ENCODE assay signal across 28 mouse cellular contexts in the genomic region with DNA sequence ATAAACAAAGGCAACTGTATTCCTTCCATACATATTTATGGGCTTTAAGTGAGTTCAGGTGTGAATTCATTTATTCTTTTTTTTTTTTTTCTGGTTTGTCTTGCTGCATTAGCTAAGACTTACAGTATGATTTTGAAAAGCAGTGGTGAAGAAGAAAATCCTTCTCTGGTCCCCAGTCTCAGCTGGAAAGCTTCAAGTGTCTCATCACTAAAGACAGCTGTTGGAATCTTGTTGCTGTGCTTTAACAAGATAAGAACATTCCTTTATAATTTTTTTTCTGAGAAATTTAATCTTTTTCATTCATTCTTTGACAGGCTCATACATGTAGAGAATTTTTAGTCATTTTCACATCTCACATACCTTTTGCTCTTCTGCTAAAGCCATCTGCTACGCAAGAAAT.
"Had no signal": no experiment of that assay in that cellular context is flagged by ENCODE, and none has a peak within 500 bp of the region (broad histone marks: within the 10 kb centered on the region; RNA-seq: fewer than 3 reads in every experiment).

No protein-coding gene starts in this region.

- H3K4me1 ChIP-seq: limb, embryonic 10.5 days; limb, embryonic 12.5 days; limb, embryonic 13.5 days; limb, embryonic 15.5 days; liver, embryonic 12.5 days; liver, embryonic 13.5 days; liver, embryonic 15.5 days; lung, embryonic 15.5 days; megakaryocyte, embryonic 14.5 days; midbrain, embryonic 10.5 days; midbrain, embryonic 12.5 days; midbrain, embryonic 13.5 days; midbrain, embryonic 15.5 days; neural tube, embryonic 12.5 days; neural tube, embryonic 13.5 days had no signal

- H3K9ac ChIP-seq: limb, embryonic 12.5 days; limb, embryonic 13.5 days; limb, embryonic 15.5 days; liver, embryonic 12.5 days; liver, embryonic 13.5 days; liver, embryonic 14.5 days; liver, embryonic 15.5 days; liver, postnatal 0 days; lung, embryonic 15.5 days; midbrain, embryonic 12.5 days; midbrain, embryonic 13.5 days; midbrain, embryonic 15.5 days; neural tube, embryonic 12.5 days; neural tube, embryonic 13.5 days had no signal

- H3K4me2 ChIP-seq: limb, embryonic 12.5 days; limb, embryonic 13.5 days; limb, embryonic 15.5 days; liver, embryonic 11.5 days; liver, embryonic 12.5 days; liver, embryonic 13.5 days; liver, embryonic 15.5 days; lung, embryonic 15.5 days; midbrain, embryonic 11.5 days; midbrain, embryonic 12.5 days; midbrain, embryonic 13.5 days; midbrain, embryonic 15.5 days; neural tube, embryonic 12.5 days; neural tube, embryonic 13.5 days had no signal

- H3K27me3 ChIP-seq: limb, embryonic 12.5 days; limb, embryonic 13.5 days; limb, embryonic 15.5 days; liver, embryonic 12.5 days; liver, embryonic 13.5 days; liver, embryonic 15.5 days; lung, embryonic 15.5 days; megakaryocyte, embryonic 14.5 days; midbrain, embryonic 12.5 days; midbrain, embryonic 13.5 days; midbrain, embryonic 15.5 days; neural tube, embryonic 12.5 days; neural tube, embryonic 13.5 days had no signal

- H3K4me3 ChIP-seq: left cerebral cortex, adult 2 months; limb, embryonic 10.5 days; limb, embryonic 12.5 days; limb, embryonic 13.5 days; limb, embryonic 15.5 days; liver, embryonic 12.5 days; liver, embryonic 13.5 days; liver, embryonic 15.5 days; lung, embryonic 15.5 days; megakaryocyte, embryonic 14.5 days; midbrain, embryonic 10.5 days; midbrain, embryonic 12.5 days; midbrain, embryonic 13.5 days; midbrain, embryonic 15.5 days; myocyte; neural tube, embryonic 12.5 days; neural tube, embryonic 13.5 days had no signal

- DNase-seq: left cerebral cortex, postnatal 4 days; liver; liver, embryonic 13.5 days; liver, postnatal 0 days; lung, adult 2 months; lung, postnatal 4 days; midbrain, embryonic 14.5 days had no signal

- H3K27ac ChIP-seq: left cerebral cortex, adult 2 months; limb, embryonic 10.5 days; limb, embryonic 12.5 days; limb, embryonic 13.5 days; limb, embryonic 15.5 days; liver, embryonic 12.5 days; liver, embryonic 13.5 days; liver, embryonic 14.5 days; liver, embryonic 15.5 days; lung, embryonic 15.5 days; macrophage; midbrain, embryonic 10.5 days; midbrain, embryonic 12.5 days; midbrain, embryonic 13.5 days; midbrain, embryonic 15.5 days; neural tube, embryonic 12.5 days; neural tube, embryonic 13.5 days had no signal

- H3K36me3 ChIP-seq: limb, embryonic 10.5 days; limb, embryonic 12.5 days; limb, embryonic 13.5 days; limb, embryonic 15.5 days; liver, embryonic 12.5 days; liver, embryonic 13.5 days; liver, embryonic 15.5 days; lung, embryonic 15.5 days; midbrain, embryonic 10.5 days; midbrain, embryonic 12.5 days; midbrain, embryonic 13.5 days; midbrain, embryonic 15.5 days; neural tube, embryonic 12.5 days; neural tube, embryonic 13.5 days had no signal

- ATAC-seq: liver, embryonic 12.5 days; liver, postnatal 0 days; midbrain, embryonic 13.5 days; midbrain, embryonic 15.5 days; midbrain, embryonic 16.5 days had no signal

- H3K9me3 ChIP-seq: limb, embryonic 10.5 days; limb, embryonic 12.5 days; limb, embryonic 13.5 days; limb, embryonic 15.5 days; liver, embryonic 12.5 days; liver, embryonic 13.5 days; liver, embryonic 15.5 days; lung, embryonic 15.5 days; midbrain, embryonic 10.5 days; midbrain, embryonic 12.5 days; midbrain, embryonic 13.5 days; midbrain, embryonic 15.5 days; neural tube, embryonic 12.5 days; neural tube, embryonic 13.5 days had no signal
